Mouse (Mus musculus): Measurements from ENCODE around the gene Polk. TPM values are rescaled to one million over a fixed set of nuclear protein-coding genes. Genes with fewer than 3 reads are reported as not detected.

Gene Polk
- polyA plus RNA-seq, 1 experiment, result not detected

DNA sequence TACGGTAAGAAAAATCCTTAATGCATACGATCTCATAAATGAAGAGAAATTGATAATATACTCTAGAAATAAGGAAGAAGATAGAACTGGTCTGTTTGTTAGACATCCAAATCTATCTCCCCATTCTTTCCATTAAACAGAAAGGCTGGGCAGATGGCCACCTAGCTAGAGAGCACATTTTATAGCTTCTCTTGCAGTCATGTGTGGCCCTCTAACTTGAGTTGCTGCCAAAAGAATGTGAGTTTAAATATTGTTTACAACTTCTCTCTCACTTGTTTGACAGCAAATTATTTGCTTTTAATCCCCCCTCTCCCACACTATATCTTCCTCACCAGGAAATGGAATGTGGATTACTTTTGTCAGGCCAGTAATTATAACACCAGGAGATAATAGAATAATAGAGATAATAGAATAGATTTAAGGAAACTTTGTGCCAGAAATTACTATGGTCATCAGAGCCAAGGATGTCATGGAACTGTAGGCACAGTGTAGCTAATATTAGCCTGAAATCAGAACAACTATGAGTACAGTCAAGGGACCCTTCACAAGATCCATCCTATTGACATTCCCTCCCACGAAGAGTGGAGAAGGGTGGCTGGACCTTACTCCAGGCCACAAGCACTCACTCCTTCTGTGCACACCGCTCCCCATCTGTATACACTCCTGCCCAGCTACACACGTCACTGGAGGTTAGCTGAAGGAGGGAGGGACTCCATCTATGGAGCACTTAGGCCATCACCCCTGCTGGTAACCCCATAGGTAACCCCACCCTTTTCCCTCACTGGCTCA, 28.0 kb downstream of the Polk start:
- no peak overlapping the region for H3K4me3 ChIP-seq (ENCODE audit: insufficient read depth, low read depth, low read length)
- peaks cover 9% of the 10 kb centered on the region; the same call in 1 of the 2 replicates for H3K4me1 ChIP-seq (ENCODE audit: control insufficient read depth, insufficient read depth, low read length)
- 88% methylated on average over 5 of the region's 5 CpGs for WGBS
- TF ChIP-seq CTCF (IDR thresholded peaks at IDR 0.05; ENCODE audit: insufficient read depth, low read depth, low read length), result no peak
- no peak overlapping the region for H3K27ac ChIP-seq (ENCODE audit: insufficient read depth, low read depth, low read length)

DNA sequence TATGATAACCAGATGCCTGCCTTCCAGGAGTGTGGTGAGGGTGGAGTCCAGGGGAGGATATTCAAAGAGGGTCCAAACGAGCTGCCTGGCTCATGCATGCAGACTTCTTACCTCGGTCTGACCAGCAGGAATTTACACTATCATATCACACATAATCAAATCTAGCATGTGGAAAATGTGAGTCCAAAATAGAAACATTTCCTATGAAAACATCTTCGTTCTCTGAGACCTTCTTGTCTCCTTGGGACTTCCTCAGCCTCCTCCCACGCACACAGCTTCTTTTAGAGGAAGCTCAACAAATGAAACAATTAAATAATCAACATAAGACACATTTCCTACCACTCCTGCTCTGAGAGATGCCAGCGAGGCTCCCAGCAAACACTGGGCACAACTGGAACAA, 30.5 kb downstream of the Polk start:
- WGBS, result 50% methylated on average over 5 of the region's 5 CpGs
- H3K4me3 ChIP-seq (ENCODE audit: insufficient read depth, low read depth, low read length), result no peak overlapping the region
- H3K27ac ChIP-seq (ENCODE audit: insufficient read depth, low read depth, low read length), result 0 out of 2 replicates have a peak overlapping the region, but pooled peaks have one; percentile 12
- H3K4me1 ChIP-seq (ENCODE audit: control insufficient read depth, insufficient read depth, low read length), result peaks cover 12% of the 10 kb centered on the region
- TF ChIP-seq CTCF (IDR thresholded peaks at IDR 0.05; ENCODE audit: insufficient read depth, low read depth, low read length), result no peak
- TF ChIP-seq POLR2A (IDR thresholded peaks at IDR 0.05; ENCODE audit: insufficient read depth, low read depth, low read length), result no peak

DNA sequence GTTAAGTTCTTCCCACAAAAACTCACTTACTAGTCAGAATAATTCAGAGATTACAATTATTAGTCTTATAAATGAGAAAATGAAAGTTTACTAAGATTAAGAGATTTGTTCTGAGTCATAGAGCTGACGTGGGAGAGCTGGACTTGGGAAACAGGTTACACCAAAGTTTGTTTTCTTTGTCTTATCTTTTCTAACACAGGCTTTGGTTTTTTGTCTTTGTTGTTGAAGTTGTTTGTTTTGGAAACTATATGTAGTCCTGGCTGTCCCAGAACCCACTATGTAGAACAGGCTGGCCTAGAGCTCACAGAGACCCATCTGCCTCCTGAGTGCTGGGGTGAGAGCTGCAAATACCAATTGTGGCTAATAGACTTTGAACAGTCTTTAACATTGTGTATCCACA, 31.1 kb downstream of the Polk start:
- peak overlapping the region; percentile 60; the same call in 1 of the 2 replicates for H3K27ac ChIP-seq (ENCODE audit: insufficient read depth, low read depth, low read length)
- peaks cover 11% of the 10 kb centered on the region for H3K4me1 ChIP-seq (ENCODE audit: control insufficient read depth, insufficient read depth, low read length)
- no peak for TF ChIP-seq CTCF (IDR thresholded peaks at IDR 0.05; ENCODE audit: insufficient read depth, low read depth, low read length)
- no peak for TF ChIP-seq POLR2A (IDR thresholded peaks at IDR 0.05; ENCODE audit: insufficient read depth, low read depth, low read length)
- 75% methylated on average over 1 of the region's 1 CpGs for WGBS
- H3K4me3 ChIP-seq (ENCODE audit: insufficient read depth, low read depth, low read length), result no peak overlapping the region

DNA sequence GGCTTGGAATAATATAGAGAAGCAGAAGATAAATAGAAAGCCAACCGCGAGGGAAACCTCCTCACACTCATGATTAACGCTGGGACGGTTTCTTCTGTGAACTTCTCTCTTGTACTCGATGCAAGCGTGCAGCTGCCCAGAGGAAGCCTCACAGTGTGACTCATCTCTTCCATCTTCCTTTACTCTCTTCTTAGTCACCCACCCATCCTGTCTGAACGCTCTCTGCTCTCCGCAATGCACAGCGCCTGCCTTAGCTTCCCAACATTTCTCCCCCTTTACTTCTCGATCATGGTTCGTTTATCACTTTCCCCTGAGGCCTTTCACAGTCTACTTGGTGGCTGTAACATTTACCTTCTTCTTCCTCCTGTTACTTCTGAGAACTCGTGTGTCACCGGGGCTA, 31.7 kb downstream of the Polk start:
- 47% methylated on average over 13 of the region's 13 CpGs for WGBS
- no peak overlapping the region for H3K4me3 ChIP-seq (ENCODE audit: insufficient read depth, low read depth, low read length)
- H3K27ac ChIP-seq (ENCODE audit: insufficient read depth, low read depth, low read length), result peak overlapping the region; percentile 60; the same call in 1 of the 2 replicates
- H3K4me1 ChIP-seq (ENCODE audit: control insufficient read depth, insufficient read depth, low read length), result peaks cover 10% of the 10 kb centered on the region
- TF ChIP-seq CTCF (IDR thresholded peaks at IDR 0.05; ENCODE audit: insufficient read depth, low read depth, low read length) (no peak), POLR2A (IDR thresholded peaks at IDR 0.05; ENCODE audit: insufficient read depth, low read depth, low read length) (no peak)

DNA sequence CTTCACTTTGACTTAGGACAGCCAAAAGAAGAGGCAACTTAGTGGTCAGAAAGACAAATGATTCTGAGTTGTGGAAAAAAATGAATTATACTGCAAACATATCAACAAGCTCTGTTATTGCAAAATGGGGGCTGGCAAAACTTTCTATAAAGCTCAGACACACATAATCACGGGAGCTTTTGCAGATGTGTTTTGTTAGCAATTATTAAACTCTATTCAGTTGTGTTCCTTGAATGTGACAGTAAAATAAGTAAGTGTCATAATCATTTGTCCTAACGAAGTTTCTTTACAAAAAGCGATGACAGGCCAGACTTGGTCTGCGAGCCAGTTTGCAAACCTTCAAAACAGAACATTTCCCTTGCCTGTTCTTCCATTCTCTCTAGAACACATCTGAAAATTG, 34.8 kb downstream of the Polk start:
- Histone ChIP-seq H3K4me1 (ENCODE audit: control insufficient read depth, insufficient read depth, low read length) (peaks cover 7% of the 10 kb centered on the region), H3K27ac (ENCODE audit: insufficient read depth, low read depth, low read length) (no peak overlapping the region), H3K4me3 (ENCODE audit: insufficient read depth, low read depth, low read length) (no peak overlapping the region)
- TF ChIP-seq POLR2A (IDR thresholded peaks at IDR 0.05; ENCODE audit: insufficient read depth, low read depth, low read length), result no peak
- TF ChIP-seq CTCF (IDR thresholded peaks at IDR 0.05; ENCODE audit: insufficient read depth, low read depth, low read length), result no peak
- 75% methylated on average over 4 of the region's 4 CpGs for WGBS

DNA sequence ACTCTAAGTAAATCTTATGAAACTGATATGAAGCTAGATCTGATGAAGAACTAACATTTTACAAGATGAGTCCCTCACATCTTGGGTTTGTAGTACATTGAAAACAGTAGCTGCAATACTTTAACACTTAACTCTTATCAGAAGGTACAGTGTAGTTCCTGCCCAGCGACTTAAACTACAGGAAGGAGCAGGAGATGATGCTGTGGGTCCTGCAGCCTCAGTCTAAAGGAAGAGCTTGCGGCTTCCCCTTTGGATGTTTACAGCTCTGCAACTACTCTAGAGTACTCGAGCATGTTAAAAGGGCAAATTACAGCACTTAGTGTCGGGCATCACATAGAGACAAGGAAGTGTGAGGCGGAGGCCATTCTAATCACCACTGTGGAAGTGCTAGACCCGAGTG, 36.1 kb downstream of the Polk start:
- TF ChIP-seq POLR2A (IDR thresholded peaks at IDR 0.05; ENCODE audit: insufficient read depth, low read depth, low read length), result no peak
- TF ChIP-seq CTCF (IDR thresholded peaks at IDR 0.05; ENCODE audit: insufficient read depth, low read depth, low read length), result no peak
- H3K4me1 ChIP-seq (ENCODE audit: control insufficient read depth, insufficient read depth, low read length), result peaks cover 7% of the 10 kb centered on the region
- 70% methylated on average over 6 of the region's 6 CpGs for WGBS
- H3K27ac ChIP-seq (ENCODE audit: insufficient read depth, low read depth, low read length), result no peak overlapping the region
- H3K4me3 ChIP-seq (ENCODE audit: insufficient read depth, low read depth, low read length), result no peak overlapping the region

DNA sequence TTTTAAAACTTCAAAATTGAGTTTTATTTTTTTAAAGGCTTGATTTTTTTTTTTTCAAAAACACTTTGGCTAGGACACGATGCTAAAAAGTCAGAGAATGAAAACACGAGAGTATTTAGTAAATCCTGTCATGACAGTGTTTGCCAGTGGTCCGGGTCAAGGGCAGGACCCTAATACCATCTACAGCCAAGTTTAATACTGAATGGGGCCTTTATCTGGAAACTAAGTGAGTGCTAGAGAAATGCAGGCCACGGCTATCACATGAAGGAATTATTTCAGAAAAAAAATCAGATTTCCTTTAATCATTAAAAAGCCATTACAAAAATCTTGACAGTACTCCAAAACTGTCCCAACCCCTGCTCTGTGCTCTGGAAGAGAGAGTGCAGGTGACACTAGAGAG, 36.7 kb downstream of the Polk start:
- TF ChIP-seq CTCF (IDR thresholded peaks at IDR 0.05; ENCODE audit: insufficient read depth, low read depth, low read length) (no peak), POLR2A (IDR thresholded peaks at IDR 0.05; ENCODE audit: insufficient read depth, low read depth, low read length) (no peak)
- Histone ChIP-seq H3K27ac (ENCODE audit: insufficient read depth, low read depth, low read length) (no peak overlapping the region), H3K4me3 (ENCODE audit: insufficient read depth, low read depth, low read length) (no peak overlapping the region), H3K4me1 (ENCODE audit: control insufficient read depth, insufficient read depth, low read length) (peaks cover 7% of the 10 kb centered on the region)
- 85% methylated on average over 4 of the region's 4 CpGs for WGBS

DNA sequence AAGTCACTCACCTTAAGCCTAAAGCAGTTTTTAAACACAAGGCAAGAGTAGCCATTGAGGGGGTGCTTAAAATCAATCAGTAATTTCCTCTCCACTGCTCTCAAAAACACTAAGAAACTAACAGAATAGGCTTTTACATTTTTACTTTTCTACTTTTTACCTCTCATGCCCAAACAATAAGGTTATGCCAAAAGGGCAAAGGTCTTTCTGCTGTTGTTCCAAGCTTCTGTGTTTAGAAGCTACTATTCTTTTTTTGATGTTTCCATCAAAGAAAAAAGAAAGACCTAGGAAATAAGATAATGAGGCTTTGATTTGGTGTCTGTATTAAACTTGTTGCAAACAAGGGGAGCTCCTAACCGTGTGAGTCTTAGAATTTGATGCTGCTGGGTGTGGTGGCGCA, 42.5 kb downstream of the Polk start:
- Histone ChIP-seq H3K4me3 (ENCODE audit: insufficient read depth, low read depth, low read length) (no peak overlapping the region), H3K27ac (ENCODE audit: insufficient read depth, low read depth, low read length) (no peak overlapping the region), H3K4me1 (ENCODE audit: control insufficient read depth, insufficient read depth, low read length) (no peaks in the 10 kb centered on the region)
- WGBS, result 83% methylated on average over 2 of the region's 2 CpGs
- TF ChIP-seq POLR2A (IDR thresholded peaks at IDR 0.05; ENCODE audit: insufficient read depth, low read depth, low read length) (no peak), CTCF (IDR thresholded peaks at IDR 0.05; ENCODE audit: insufficient read depth, low read depth, low read length) (no peak)

DNA sequence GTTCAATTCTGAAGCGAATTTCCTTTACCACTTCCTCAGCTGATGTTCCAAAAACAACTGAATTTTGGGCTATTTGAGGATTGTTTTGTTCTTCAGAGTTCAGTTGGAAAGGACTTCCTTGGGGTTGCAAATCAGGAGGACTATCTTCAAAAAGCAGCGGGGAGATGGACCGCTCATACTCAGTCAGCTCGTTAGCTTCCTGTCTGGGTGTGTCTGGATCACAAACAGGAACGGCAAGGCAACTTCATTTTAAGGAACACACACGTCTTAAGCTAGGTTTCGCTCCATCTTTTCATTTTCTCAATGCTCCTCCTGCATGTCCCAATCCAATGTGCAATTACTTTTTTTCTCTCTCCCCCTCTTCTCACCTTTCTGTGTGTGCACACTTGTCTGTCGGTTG, 45.7 kb downstream of the Polk start:
- Histone ChIP-seq H3K27ac (ENCODE audit: insufficient read depth, low read depth, low read length) (no peak overlapping the region), H3K4me3 (ENCODE audit: insufficient read depth, low read depth, low read length) (no peak overlapping the region), H3K4me1 (ENCODE audit: control insufficient read depth, insufficient read depth, low read length) (no peaks in the 10 kb centered on the region)
- WGBS, result 80% methylated on average over 8 of the region's 8 CpGs
- TF ChIP-seq POLR2A (IDR thresholded peaks at IDR 0.05; ENCODE audit: insufficient read depth, low read depth, low read length) (no peak), CTCF (IDR thresholded peaks at IDR 0.05; ENCODE audit: insufficient read depth, low read depth, low read length) (no peak)
